ENCODE assay signal across 13 mouse cellular contexts in genomic region chr4:107245368-107245767, GRCm38 (mm10). TPM values are rescaled to one million over a fixed set of nuclear protein-coding genes. Genes with fewer than 3 reads are reported as not detected.
DNase-seq lines count a peak whose midpoint lies in the region.
"Had no signal": no experiment of that assay in that cellular context is flagged by ENCODE, and none has a peak within 500 bp of the region (broad histone marks: within the 10 kb centered on the region; RNA-seq: fewer than 3 reads in every experiment).

No protein-coding gene starts in this region.

- DNase-seq in adrenal gland, postnatal 10 days, result peak; percentile 21
- DNase-seq in adrenal gland, adult 18-20 months (ENCODE audit: low spot score in 2 of 2), result no peak
- DNase-seq in kidney, adult 9 months, result peak; percentile 32
- DNase-seq in kidney, adult 8-10 months, result no peak
- peak; percentile 39 for DNase-seq in lung, postnatal 36 days
- DNase-seq in lung, postnatal 4 days, result no peak
- no peak for DNase-seq in spleen, postnatal 14 days (ENCODE audit: low spot score in 2 of 2)
- DNase-seq in right cerebral cortex, adult 18-20 months, result no peak
- DNase-seq: adrenal gland, postnatal 36 days; forebrain, postnatal 0 days; gastrocnemius, postnatal 10 days had no signal

RNA-seq across cellular contexts. Expression of gene Lrrc42, which starts 8.0 kb away (rescaled TPM):
- 10 to 100 TPM; 29.3 to 29.5 TPM for total RNA-seq in adrenal gland, postnatal 10 days (2021)
- total RNA-seq in adrenal gland, adult 18-20 months (2021), result 10 to 100 TPM; 18.9 to 19.9 TPM

RNA-seq across cellular contexts. Expression of gene Hspb11, which starts 8.0 kb away (rescaled TPM):
- 10 to 100 TPM; 21.9 to 28.5 TPM for total RNA-seq in adrenal gland, postnatal 10 days (2021)
- 10 to 100 TPM; 17.3 to 20.3 TPM for total RNA-seq in adrenal gland, adult 18-20 months (2021)

RNA-seq across cellular contexts. Expression of gene Ldlrad1, which starts 36.4 kb away (rescaled TPM):
- total RNA-seq in adrenal gland, postnatal 10 days (2021), result under 1 TPM in 1 of 2 experiments, not detected in 1; 0.27 TPM
- not detected for total RNA-seq in adrenal gland, adult 18-20 months (2021)
- total RNA-seq: adrenal gland, postnatal 36 days; common myeloid progenitor, adult 5-6 weeks; forebrain, postnatal 0 days; gastrocnemius, postnatal 10 days; layer of hippocampus, adult 2 months had no signal

Comparison
In these comparisons a context has a peak if more than half of its experiments do, and no peak if none do; other contexts are left out.
1. DNase-seq: peak in adrenal gland, postnatal 10 days (single experiment), kidney, adult 9 months (single experiment) and lung, postnatal 36 days (single experiment); none in adrenal gland, adult 18-20 months (0 of 2), kidney, adult 8-10 months (0 of 2), lung, postnatal 4 days (0 of 2), spleen, postnatal 14 days (0 of 2) and right cerebral cortex, adult 18-20 months (single experiment).